Mouse (Mus musculus) left cerebral cortex, adult 9 months (tissue): ENCODE results near the gene Apoh.

Source experiments
- DNase-seq, 2 experiments: peaks; one replicate each; pipeline ENCODE4 v3.0.0; 2022; ENCODE audit warnings: low spot score in 2 of 2

Apoh gene

DNA sequence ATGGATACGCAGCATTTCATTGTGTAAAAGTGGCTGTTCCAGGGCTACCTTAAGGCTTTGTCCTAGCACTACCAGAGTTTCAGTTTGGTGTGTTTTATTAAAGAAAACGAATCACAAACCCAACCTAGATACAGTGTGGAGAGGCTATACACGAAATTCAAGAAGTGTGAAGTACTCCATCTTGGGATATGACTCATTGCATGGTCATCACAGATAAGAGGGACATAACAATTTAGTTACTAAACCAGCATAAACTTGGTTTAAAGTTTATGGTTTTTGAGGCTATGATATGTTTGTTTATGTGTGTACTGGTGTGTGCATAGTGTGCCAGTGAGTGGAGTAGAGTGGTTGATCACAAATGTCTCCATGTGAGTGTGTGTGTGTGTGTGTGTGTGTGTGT, 116.4 kb downstream of the Apoh start:
- no peak for DNase-seq
